Mouse (Mus musculus) urinary bladder, adult 2 months (tissue): Measurements from ENCODE around the gene Ino80. TPM values are rescaled to one million over a fixed set of nuclear protein-coding genes. Genes with fewer than 3 reads are reported as not detected.

Experiments used
- DNase-seq: peaks from one replicate; pipeline ENCODE4 v3.0.0; 2022; ENCODE audit warnings: low spot score
- polyA plus RNA-seq: library from polyadenylated mRNA; depleted of rRNA; stranded (reverse); fragments of >200 nt; gene quantifications from 2 replicates; pipeline ENCODE4 v1.2.3, GENCODE M21; 2012; rRNA removed

Ino80 gene
- polyA plus RNA-seq, 1 experiment = 11.1 TPM

DNA sequence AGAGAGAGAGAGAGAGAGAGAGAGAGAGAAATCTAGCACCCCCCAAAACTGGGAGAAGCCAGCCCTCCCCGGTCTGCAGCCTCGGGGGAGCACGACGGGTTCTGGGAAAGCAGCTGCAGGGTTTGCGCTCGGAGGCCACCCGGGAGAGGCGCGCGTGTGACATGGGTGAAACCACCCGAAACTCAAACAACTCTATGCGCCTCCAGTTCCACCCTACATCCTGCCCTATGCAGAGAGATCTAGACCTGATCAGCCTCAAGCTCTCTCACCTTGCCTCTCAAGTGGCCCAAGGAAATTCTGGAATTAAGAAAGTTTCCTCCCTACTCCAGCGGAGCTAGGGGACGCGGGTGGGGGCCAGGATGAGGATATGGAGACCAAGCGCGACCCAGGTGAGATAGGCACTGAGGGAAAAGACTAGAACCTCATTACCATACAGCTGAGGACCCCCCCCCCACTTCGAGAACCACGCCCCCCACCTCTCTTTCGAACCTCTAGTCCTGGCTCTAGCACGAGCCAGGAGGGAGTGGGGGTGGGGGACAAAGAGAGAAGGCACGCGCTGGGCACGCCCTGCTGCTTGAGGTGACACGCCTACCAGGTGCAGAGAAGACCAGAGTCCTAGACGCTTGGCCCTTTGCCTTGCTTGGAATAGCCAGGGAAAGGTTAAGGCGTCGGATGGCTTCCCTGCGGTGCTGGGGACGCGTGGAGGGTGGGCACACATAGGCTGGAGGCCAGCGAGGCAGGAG, 152.7 kb downstream of the Ino80 start:
- DNase-seq = no peak

DNA sequence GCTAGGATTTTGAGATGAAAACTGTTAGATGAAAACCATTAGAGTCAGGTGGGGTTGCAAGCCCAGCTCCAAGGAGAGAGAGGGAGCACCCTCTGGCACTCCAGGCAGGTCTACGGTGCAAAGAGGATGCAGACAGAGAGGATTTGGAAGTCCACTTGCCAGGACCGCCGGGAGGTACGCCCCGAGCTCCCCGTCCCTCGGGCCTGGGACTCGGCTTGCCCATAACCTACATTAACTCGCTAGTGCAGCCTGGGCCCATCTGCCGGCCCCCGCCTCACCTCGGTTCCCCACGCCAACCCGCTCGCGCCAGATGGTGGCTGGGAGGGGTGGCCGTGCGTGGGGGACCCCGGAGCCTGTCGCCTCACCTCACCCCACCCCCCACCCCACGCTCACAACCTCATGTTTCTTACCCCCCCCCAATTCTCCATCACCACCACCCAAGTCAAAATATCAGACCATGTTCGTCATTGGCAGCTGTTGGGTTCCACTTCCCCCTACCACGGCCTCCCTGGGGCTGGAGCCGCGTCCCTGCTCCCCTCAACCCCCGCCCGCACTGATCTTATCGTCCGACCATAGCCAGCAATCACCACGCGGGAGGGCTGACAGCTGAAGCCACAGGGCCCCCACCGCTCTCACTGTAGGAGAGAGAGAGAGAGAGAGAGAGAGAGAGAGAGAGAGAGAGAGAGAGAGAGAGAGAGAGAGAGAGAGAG, 153.5 kb downstream of the Ino80 start:
- no peak for DNase-seq

Other genes with a start within 250 kb of the Ino80 start
- 0.72 and 1.4 TPM in 2 replicates for gene Ppp1r14d, start 247.8 kb downstream of the Ino80 start, polyA plus RNA-seq
- gene Spint1, start 240.3 kb downstream of the Ino80 start, polyA plus RNA-seq = 157 and 160 TPM in 2 replicates
- gene Rhov, start 206.4 kb downstream of the Ino80 start, polyA plus RNA-seq = 31.2 and 34.1 TPM in 2 replicates
- 15.9 and 17.9 TPM in 2 replicates for gene Vps18, start 188.9 kb downstream of the Ino80 start, polyA plus RNA-seq
- 5.5 and 6.4 TPM in 2 replicates for gene Dll4, start 151.9 kb downstream of the Ino80 start, polyA plus RNA-seq
- gene Chac1, start 126.5 kb downstream of the Ino80 start, polyA plus RNA-seq = 1.4 and 1.5 TPM in 2 replicates
- 3.1 TPM in 2 replicates for gene Exd1, start 69.9 kb upstream of the Ino80 start, polyA plus RNA-seq
- gene Chp1, start 70.0 kb upstream of the Ino80 start, polyA plus RNA-seq = 133 and 134 TPM in 2 replicates
- gene Nusap1, start 140.6 kb upstream of the Ino80 start, polyA plus RNA-seq = 1.6 TPM in 2 replicates
- 2.5 and 3.6 TPM in 2 replicates for gene Oip5, start 140.8 kb upstream of the Ino80 start, polyA plus RNA-seq
- gene Ndufaf1, start 185.1 kb upstream of the Ino80 start, polyA plus RNA-seq = 18.4 and 20.0 TPM in 2 replicates
- gene Rtf1, start 197.4 kb upstream of the Ino80 start, polyA plus RNA-seq = 17.4 and 21.7 TPM in 2 replicates